In the genomic region with DNA sequence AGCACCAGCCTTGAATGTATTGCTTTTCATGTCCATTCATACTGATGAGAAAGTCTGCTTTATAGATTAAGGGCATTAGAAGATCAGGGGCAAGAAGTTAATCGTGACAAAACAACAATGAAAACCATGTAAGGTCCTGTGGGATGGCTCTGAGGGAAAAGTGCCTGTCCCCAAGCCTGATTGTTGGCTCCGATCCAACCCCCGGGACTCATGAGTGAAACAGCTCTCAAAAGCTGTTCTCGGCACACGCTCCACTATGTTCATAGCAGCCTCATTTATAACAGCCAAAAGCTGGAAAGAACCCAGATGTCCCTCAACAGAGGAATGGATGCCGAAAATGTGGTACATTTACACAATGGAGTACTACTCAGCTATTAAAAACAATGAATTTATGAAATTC, we compare ENCODE assay signal across 16 mouse cellular contexts. TPM values are rescaled to one million over a fixed set of nuclear protein-coding genes. Genes with fewer than 3 reads are reported as not detected.
DNase-seq lines count a peak whose midpoint lies in the region; ATAC-seq and TF ChIP-seq lines count a peak whose summit lies in the region.
"Had no signal": no experiment of that assay in that cellular context is flagged by ENCODE, and none has a peak within 500 bp of the region (broad histone marks: within the 10 kb centered on the region; RNA-seq: fewer than 3 reads in every experiment).

No protein-coding gene starts in this region.

- H3K4me1 ChIP-seq in forebrain, embryonic 14.5 days (ENCODE audit: control insufficient read depth, insufficient read depth, low read length): peaks cover 10% of the 10 kb centered on the region
- peaks cover 11% of the 10 kb centered on the region for H3K4me1 ChIP-seq in forebrain, embryonic 16.5 days (replicated peaks; ENCODE audit: control insufficient read depth, insufficient read depth, low read length)
- no peaks in the 10 kb centered on the region for H3K4me1 ChIP-seq in midbrain, postnatal 0 days (ENCODE audit: insufficient read depth, low read length)
- H3K4me1 ChIP-seq in midbrain, embryonic 10.5 days: peaks cover 15% of the 10 kb centered on the region

- no peak overlapping the region for H3K27ac ChIP-seq in forebrain, embryonic 14.5 days (ENCODE audit: low read depth, low read length)
- H3K27ac ChIP-seq in forebrain, embryonic 16.5 days (ENCODE audit: low read length): no peak overlapping the region
- no peak overlapping the region for H3K27ac ChIP-seq in midbrain, postnatal 0 days (ENCODE audit: low read depth, low read length)
- no peak overlapping the region for H3K27ac ChIP-seq in midbrain, embryonic 10.5 days (replicated peaks)
- H3K27ac ChIP-seq: embryonic facial prominence, embryonic 15.5 days; forebrain, embryonic 10.5 days; heart, embryonic 13.5 days; kidney, embryonic 15.5 days; midbrain, embryonic 12.5 days had no signal

- no peaks in the 10 kb centered on the region for H3K9me3 ChIP-seq in forebrain, embryonic 14.5 days (replicated peaks; ENCODE audit: control insufficient read depth, low read length)
- no peaks in the 10 kb centered on the region for H3K9me3 ChIP-seq in forebrain, embryonic 16.5 days (ENCODE audit: control insufficient read depth, low read length)
- no peaks in the 10 kb centered on the region for H3K9me3 ChIP-seq in midbrain, postnatal 0 days (ENCODE audit: low read length)
- no peaks in the 10 kb centered on the region for H3K9me3 ChIP-seq in midbrain, embryonic 10.5 days (replicated peaks)
- H3K9me3 ChIP-seq: embryonic facial prominence, embryonic 15.5 days; forebrain, embryonic 10.5 days; intestine, embryonic 15.5 days; kidney, embryonic 15.5 days; midbrain, embryonic 12.5 days had no signal

- H3K4me2 ChIP-seq in forebrain, embryonic 14.5 days (ENCODE audit: low read length): no peak overlapping the region
- H3K4me2 ChIP-seq in forebrain, embryonic 16.5 days (ENCODE audit: low read length): no peak overlapping the region
- no peak overlapping the region for H3K4me2 ChIP-seq in midbrain, postnatal 0 days (ENCODE audit: low read depth, low read length, poor library complexity, severe bottlenecking)
- H3K4me2 ChIP-seq: embryonic facial prominence, embryonic 15.5 days; heart, embryonic 13.5 days; intestine, embryonic 15.5 days; kidney, embryonic 15.5 days; midbrain, embryonic 12.5 days had no signal

- DNase-seq in forebrain, embryonic 14.5 days (ENCODE audit: low spot score): peak; percentile 69
- DNase-seq in kidney, postnatal 10 days: peak; percentile 57
- DNase-seq in kidney, postnatal 14 days: no peak
- peak; percentile 10 for DNase-seq in midbrain, postnatal 0 days (ENCODE audit: low spot score)
- no peak for DNase-seq in midbrain, embryonic 10.5 days (ENCODE audit: low spot score)
- no peak for DNase-seq in left cerebral cortex, postnatal 36 days (ENCODE audit: low spot score in 2 of 2)
- DNase-seq: cerebellum, adult 9-11 months; embryo, embryonic 11 days; liver, postnatal 0 days had no signal

- H3K9ac ChIP-seq in forebrain, embryonic 14.5 days (ENCODE audit: low read length): no peak overlapping the region
- H3K9ac ChIP-seq in forebrain, embryonic 16.5 days (replicated peaks; ENCODE audit: low read depth, low read length): no peak overlapping the region
- H3K9ac ChIP-seq in midbrain, postnatal 0 days (replicated peaks; ENCODE audit: low read length, poor library complexity, severe bottlenecking): no peak overlapping the region
- H3K9ac ChIP-seq: embryonic facial prominence, embryonic 15.5 days; heart, embryonic 13.5 days; intestine, embryonic 15.5 days; kidney, embryonic 15.5 days; liver, postnatal 0 days; midbrain, embryonic 12.5 days had no signal

- no peak for ATAC-seq in forebrain, embryonic 14.5 days
- no peak for ATAC-seq in forebrain, embryonic 16.5 days
- ATAC-seq in midbrain, postnatal 0 days (ENCODE audit: low FRiP score): no peak
- ATAC-seq: intestine, embryonic 15.5 days; liver, postnatal 0 days had no signal

- H3K4me3 ChIP-seq in forebrain, embryonic 14.5 days (ENCODE audit: low read depth, low read length): no peak overlapping the region
- H3K4me3 ChIP-seq in forebrain, embryonic 16.5 days (replicated peaks; ENCODE audit: low read length): no peak overlapping the region
- H3K4me3 ChIP-seq in midbrain, postnatal 0 days (ENCODE audit: low read depth, low read length): no peak overlapping the region
- H3K4me3 ChIP-seq in midbrain, embryonic 10.5 days: no peak overlapping the region
- H3K4me3 ChIP-seq: embryonic facial prominence, embryonic 15.5 days; forebrain, embryonic 10.5 days; heart, embryonic 13.5 days; intestine, embryonic 15.5 days; kidney, embryonic 15.5 days; midbrain, embryonic 12.5 days had no signal

- intact Hi-C loops in left cerebral cortex, postnatal 36 days (cut with DNase I): loop anchor here (5.0 kb wide), 2 partner anchors 118 to 188 kb away; no protein-coding TSS in a partner anchor

- no peak for TF ChIP-seq CTCF in midbrain, postnatal 0 days (IDR thresholded peaks at IDR 0.05)

- WGBS in forebrain, embryonic 14.5 days: 33% methylated on average over 6 of the region's 6 CpGs
- WGBS in forebrain, embryonic 16.5 days: 28% methylated on average over 6 of the region's 6 CpGs
- WGBS in midbrain, postnatal 0 days: 55% methylated on average over 6 of the region's 6 CpGs
- WGBS in midbrain, embryonic 10.5 days: 86% methylated on average over 6 of the region's 6 CpGs

- H3K27me3 ChIP-seq in forebrain, embryonic 14.5 days (replicated peaks; ENCODE audit: control insufficient read depth, insufficient read depth, low read length): 0 out of 2 replicates have a peak, but pooled peaks cover 4% of the 10 kb centered on the region
- peaks cover 6% of the 10 kb centered on the region for H3K27me3 ChIP-seq in forebrain, embryonic 16.5 days (replicated peaks; ENCODE audit: control insufficient read depth, insufficient read depth, low read length)
- no peaks in the 10 kb centered on the region for H3K27me3 ChIP-seq in midbrain, postnatal 0 days (ENCODE audit: insufficient read depth, low read length)
- peaks cover 16% of the 10 kb centered on the region for H3K27me3 ChIP-seq in midbrain, embryonic 10.5 days (ENCODE audit: low read depth, poor library complexity, severe bottlenecking)
- H3K27me3 ChIP-seq: embryonic facial prominence, embryonic 15.5 days; heart, embryonic 13.5 days; intestine, embryonic 15.5 days; kidney, embryonic 15.5 days had no signal

- H3K36me3 ChIP-seq in forebrain, embryonic 14.5 days (ENCODE audit: control insufficient read depth, insufficient read depth, low read length): no peaks in the 10 kb centered on the region
- no peaks in the 10 kb centered on the region for H3K36me3 ChIP-seq in forebrain, embryonic 16.5 days (ENCODE audit: control insufficient read depth, insufficient read depth)
- no peaks in the 10 kb centered on the region for H3K36me3 ChIP-seq in midbrain, postnatal 0 days (ENCODE audit: insufficient read depth, low read length)
- no peaks in the 10 kb centered on the region for H3K36me3 ChIP-seq in midbrain, embryonic 10.5 days
- H3K36me3 ChIP-seq: embryonic facial prominence, embryonic 15.5 days; forebrain, embryonic 10.5 days; heart, embryonic 13.5 days; intestine, embryonic 15.5 days; kidney, embryonic 15.5 days; midbrain, embryonic 12.5 days had no signal

RNA-seq across cellular contexts. Expression of a gene that starts 4.3 kb away (rescaled TPM):
- 16.5 and 18.9 TPM in 2 replicates for polyA plus RNA-seq in forebrain, embryonic 14.5 days (2014; fragmentation: Nextera tagmentation; extraction: Ambion mirVana)
- polyA plus RNA-seq in forebrain, embryonic 16.5 days (2015; fragmentation: Nextera tagmentation; extraction: Ambion mirVana): 8.8 and 10.2 TPM in 2 replicates
- total RNA-seq in midbrain, postnatal 0 days (2014; rRNA removed): 36.2 and 42.9 TPM in 2 replicates
- polyA plus RNA-seq in midbrain, postnatal 0 days (2015; fragmentation: Nextera tagmentation; extraction: Ambion mirVana): 5.4 and 6.8 TPM in 2 replicates
- polyA plus RNA-seq in midbrain, embryonic 10.5 days (2016; fragmentation: Nextera tagmentation; extraction: Ambion mirVana): 11.7 and 12.8 TPM in 2 replicates
- 10 to 100 TPM; 37.6 to 42.5 TPM for total RNA-seq in left cerebral cortex, postnatal 36 days (2021)

Comparison
In these comparisons a context has a peak if more than half of its experiments do, and no peak if none do; other contexts are left out.
1. DNase-seq: peak in forebrain, embryonic 14.5 days (single experiment), kidney, postnatal 10 days (single experiment) and midbrain, postnatal 0 days (single experiment); none in kidney, postnatal 14 days (single experiment), midbrain, embryonic 10.5 days (single experiment) and left cerebral cortex, postnatal 36 days (0 of 2).